Mouse (Mus musculus): ENCODE measurements around the gene Nfkbia.

Gene Nfkbia

GRCm38 (mm10) chr12:55490722-55491449 lies 1.6 kb downstream of the Nfkbia start:
- DNase-seq (ENCODE audit: low read depth, low spot score) = no peak

- DNase-seq (ENCODE audit: low read depth, low spot score) = no peak
These were observed 2.3 kb downstream of the Nfkbia start for GRCm38 (mm10) chr12:55489986-55490721.

DNA sequence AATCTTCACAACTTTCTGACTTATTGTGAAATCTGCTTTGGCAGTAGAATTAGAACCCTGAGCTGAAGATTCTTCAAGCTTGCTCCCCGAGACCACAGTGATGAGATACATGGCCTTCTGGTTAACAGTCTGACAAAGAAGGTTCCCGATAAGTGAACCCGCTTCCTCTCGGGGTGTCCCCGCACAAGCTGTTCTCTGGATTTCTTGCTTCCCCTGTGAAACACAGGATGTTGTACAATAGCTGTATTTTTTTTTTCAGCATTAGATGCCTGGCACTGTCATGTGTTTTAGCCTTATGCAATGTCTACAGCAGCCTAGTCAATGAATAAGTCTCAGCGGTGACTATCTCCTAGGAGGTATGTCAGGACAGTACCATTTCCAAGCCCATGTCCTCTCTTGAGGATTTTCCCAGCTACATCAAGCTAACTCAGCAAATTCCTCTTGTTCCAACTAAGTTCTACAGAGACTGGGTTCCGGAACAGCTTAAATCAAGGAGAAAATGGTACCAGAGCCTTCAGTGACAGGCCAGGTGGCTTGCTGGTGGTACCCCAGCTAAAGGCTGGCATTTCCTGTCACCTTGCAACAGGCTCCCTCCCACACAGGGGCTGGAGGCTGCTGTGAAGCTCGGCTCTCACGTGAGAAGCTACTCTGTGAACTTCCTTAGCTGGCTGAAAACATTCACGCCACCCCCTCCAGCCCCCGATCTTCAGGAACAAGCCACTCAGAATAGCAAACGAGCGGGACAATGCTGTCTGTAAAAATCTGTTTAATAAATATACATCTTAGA lies 3.6 kb downstream of the Nfkbia start:
- DNase-seq (ENCODE audit: low read depth, low spot score) = peak; percentile 27

DNA sequence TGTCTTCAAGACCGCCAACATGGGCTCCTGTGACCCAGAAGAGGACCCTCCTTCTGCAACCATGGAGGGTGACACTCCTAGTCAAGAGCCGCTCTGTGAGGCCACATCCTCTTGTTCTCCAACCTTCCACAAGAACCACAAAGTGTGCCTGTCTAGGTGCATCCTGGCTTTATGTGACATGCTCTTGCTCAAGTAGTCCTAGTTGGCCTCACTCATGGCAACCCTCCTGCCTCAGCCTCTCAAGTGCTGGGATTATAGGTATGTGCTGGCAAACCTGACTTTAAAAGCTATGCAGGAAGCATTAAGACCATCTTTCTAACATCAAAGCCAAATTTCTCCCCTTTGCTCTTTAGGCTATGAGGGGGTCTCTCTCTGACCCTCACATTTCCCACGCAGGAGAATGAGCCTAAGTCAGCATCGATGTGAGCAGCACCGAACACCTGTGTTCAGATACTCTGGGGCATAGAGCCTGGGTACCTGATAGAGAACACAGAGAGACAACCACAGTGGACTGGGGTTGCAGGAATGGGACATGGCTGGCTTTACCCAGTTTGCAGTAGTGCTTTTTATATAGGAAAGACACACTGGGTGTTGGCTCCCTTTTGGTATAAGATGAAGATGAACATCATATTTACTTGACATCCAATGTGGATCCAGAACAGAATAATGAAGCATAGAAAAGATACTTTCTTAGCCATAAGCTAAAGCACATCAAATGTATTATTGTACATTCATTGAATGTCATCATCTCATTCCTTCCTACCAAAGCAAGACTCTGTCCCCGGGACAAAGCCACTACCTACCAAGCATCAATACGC lies 4.4 kb downstream of the Nfkbia start:
- peak; percentile 34 for DNase-seq (ENCODE audit: low read depth, low spot score)

DNA sequence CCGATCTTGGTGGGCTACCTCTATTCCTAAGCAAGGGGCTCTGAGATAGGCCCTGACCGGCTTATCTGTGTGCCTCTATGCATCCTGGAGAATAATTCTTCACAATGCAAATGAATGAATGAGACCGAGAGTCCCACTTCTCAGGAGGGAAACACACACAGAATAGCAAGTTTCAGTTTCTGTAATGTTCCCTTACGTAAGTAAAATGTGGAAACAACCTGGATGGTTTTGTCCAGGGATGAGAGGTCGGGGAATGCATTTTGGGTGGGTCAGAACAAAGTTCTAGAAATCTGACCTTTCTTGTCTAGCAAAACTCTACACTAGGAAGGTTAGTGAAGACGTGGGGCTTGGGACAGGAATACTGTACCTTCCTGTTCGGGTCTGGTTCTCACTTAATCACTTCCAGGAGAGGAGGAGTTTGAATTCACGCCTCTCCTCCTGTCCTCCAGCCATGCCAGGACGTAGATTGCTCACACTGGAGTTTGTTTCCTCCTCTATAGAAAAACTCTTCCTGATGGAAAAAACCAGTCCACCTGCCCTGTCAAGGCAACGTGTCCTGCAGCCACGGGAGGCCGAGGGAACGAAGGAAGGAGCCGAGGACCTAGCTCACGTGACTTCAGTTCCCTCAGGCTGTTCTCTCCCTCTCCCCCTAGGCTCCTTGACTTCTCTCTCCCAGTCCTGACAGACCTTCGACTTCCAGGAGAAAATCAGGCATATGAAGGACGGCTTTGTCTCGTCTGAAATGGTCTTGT lies 5.3 kb downstream of the Nfkbia start:
- DNase-seq (ENCODE audit: low read depth, low spot score) = no peak

GRCm38 (mm10) chr12:55484800-55485199 lies 7.6 kb downstream of the Nfkbia start:
- no peak for DNase-seq (ENCODE audit: low read depth, low spot score)

- DNase-seq (ENCODE audit: low read depth, low spot score) = no peak
These were observed 8.2 kb downstream of the Nfkbia start for GRCm38 (mm10) chr12:55484079-55484774.

DNA sequence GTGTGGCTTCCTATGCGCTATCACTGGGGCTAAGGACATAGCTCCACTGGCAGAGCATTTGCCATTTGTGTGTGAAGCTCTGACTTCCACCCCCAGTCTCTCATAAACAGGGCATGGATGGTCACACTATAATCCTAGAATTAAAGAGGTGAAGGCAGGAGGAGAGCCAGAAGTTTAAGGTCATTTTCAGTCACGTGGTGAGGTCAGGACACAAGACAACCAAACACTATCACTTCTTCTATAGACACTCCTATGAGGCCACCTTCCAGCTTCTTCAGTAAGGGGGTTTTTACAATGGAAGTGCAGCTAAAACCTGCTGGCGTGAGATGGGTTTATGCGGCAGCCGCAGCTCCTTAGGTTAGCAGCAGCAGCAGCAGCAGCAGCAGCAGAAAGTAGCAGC lies 8.9 kb downstream of the Nfkbia start:
- no peak for DNase-seq (ENCODE audit: low read depth, low spot score)

DNA sequence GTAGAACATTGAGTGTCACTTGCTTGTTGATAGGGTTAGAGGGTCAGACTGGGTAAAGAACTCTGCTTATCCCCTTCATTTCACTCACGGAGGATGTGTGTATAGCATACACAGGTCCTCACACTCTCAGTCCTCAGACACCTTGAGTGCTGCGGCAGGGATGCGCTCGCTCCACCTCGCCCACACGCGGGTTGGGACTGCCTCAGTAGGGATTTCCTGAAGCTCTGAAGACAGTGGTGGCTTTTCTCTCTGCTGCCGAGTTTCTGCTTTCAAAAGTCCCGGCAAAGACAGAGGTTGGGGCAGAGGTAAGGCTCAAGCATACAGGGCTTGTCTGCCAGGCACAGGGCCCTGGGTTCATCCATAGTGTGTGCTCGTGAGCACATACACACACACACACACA lies 9.7 kb downstream of the Nfkbia start:
- no peak for DNase-seq (ENCODE audit: low read depth, low spot score)

GRCm38 (mm10) chr12:55481739-55482138 lies 10.7 kb downstream of the Nfkbia start:
- no peak for DNase-seq (ENCODE audit: low read depth, low spot score)

GRCm38 (mm10) chr12:55480471-55481153 lies 11.8 kb downstream of the Nfkbia start:
- DNase-seq (ENCODE audit: low read depth, low spot score) = no peak

DNA sequence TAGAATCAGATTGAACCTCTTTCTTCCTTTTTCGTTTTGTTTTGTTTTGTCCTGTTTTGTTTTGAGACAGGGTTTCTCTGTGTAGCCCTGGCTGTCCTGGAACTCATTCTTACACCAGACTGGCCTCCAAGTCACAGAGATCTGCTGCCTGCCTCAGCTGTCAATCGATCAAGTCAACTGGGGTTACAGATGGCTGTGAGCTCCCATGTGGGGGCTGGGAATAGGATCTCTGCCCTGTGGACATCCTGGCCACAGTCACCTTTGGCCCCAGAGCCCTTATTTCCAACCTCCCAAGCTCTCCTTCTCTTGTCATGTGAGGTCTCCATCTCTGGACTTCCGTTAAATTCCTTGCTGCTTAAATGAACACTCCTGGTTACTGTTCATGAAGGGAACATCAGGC lies 13.5 kb downstream of the Nfkbia start:
- no peak for DNase-seq (ENCODE audit: low read depth, low spot score)

- DNase-seq (ENCODE audit: low read depth, low spot score) = no peak
These were observed 18.3 kb downstream of the Nfkbia start for GRCm38 (mm10) chr12:55474209-55474583.

- no peak for DNase-seq (ENCODE audit: low read depth, low spot score)
These were observed 18.9 kb downstream of the Nfkbia start for GRCm38 (mm10) chr12:55473250-55474208.

DNA sequence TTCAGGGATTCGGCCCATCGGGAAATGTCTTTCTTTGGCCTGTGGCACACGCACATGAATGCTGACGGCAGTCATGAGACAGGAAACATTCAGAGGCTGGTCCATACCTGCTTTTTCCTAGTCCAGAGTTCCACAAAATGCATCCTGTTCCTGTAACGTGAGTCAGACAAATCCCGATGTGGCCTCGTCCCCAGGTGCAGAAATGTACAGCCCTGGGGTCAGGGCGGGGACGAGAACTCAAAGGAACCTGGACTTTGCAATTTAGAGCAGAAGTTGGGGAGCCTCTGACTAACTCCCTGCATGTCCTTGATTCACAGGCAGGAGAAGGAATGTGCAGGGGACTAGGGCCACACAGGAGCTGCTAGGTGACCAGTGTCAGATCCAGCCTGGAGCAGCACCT lies 21.1 kb downstream of the Nfkbia start:
- no peak for DNase-seq (ENCODE audit: low read depth, low spot score)

DNA sequence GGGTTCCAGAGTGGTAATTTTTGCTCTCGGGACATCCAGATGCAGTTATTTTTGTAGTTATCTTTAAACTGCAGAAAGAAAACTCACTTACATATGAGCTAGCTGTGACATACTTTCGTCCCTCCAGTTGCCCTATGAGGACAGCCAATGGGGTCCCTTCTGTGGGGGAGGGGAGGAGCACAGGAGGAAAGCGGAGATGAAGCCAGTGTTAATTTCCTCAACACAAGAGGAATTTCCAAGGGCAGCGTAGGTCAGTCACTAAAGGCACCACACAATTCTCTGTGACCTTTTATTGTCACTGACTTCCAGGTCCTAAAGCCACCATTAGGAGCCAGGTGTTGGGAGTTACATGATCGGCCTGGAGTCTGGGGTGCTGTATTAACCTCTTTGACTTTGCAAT lies 22.0 kb downstream of the Nfkbia start:
- no peak for DNase-seq (ENCODE audit: low read depth, low spot score)

DNA sequence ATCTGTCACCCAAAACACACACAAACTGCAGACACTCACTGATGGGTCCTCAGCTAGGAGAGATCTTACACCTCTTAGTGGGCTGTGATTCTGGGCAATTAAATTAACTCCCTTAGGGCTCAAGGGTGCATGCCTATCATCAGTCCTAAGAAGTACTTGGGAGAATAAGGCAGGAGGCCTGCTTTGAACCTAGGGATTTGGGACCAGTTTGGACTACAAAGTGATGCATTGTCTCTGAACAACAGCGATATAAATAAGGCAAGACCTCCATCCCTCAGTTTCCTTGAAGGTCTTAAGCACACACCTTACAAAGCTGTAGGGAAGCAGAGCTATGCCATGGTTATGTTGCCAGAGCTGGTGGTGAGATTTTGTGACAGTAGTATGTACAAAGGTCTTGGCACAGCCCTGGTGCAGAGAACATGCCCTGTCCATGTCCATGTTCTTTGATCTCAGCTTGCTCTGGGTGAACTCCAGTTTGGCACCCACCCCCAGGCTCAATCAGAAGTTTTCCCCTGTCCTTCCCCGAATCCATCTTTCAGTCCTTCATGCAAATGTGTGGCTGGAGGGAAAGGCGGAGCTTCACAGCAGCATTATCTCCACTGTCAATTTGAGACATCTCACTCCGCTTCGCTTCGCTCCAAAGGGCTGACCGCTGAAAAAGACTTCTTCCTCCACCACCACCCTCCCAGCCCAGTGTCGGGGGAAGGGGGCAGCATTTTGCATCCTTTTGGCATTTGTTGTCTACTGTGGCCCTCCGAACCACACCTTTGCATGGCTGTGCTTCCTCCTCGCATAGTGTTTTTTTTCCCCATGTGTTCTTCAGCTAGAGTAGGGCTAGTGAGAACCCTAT lies 24.9 kb downstream of the Nfkbia start:
- DNase-seq (ENCODE audit: low read depth, low spot score) = peak; percentile 67

- DNase-seq (ENCODE audit: low read depth, low spot score) = no peak
These were observed 25.6 kb downstream of the Nfkbia start for GRCm38 (mm10) chr12:55466816-55467215.

All from A20 (cell line).